Mouse (Mus musculus): ENCODE measurements around the gene Gm10160. TPM values are rescaled to one million over a fixed set of nuclear protein-coding genes. Genes with fewer than 3 reads are reported as not detected.

The Gm10160 gene
- polyA plus RNA-seq, 1 experiment = not detected

- H3K9me3 ChIP-seq (ENCODE audit: control insufficient read depth, low read length) = no peaks in the 10 kb centered on the region
- no peak overlapping the region for H3K4me3 ChIP-seq (replicated peaks)
- no peaks in the 10 kb centered on the region for H3K27me3 ChIP-seq (ENCODE audit: control insufficient read depth)
- peaks cover 39% of the 10 kb centered on the region for H3K4me1 ChIP-seq (ENCODE audit: control insufficient read depth)
- peaks cover 8% of the 10 kb centered on the region for H3K36me3 ChIP-seq (ENCODE audit: control insufficient read depth)
- TF ChIP-seq GATA1 (IDR thresholded peaks at IDR 0.05; ENCODE audit: low read length) = no peak
- TF ChIP-seq TAL1 (IDR thresholded peaks at IDR 0.05; ENCODE audit: low read length) = no peak
These were observed 30.7 kb downstream of the Gm10160 start for GRCm38 (mm10) chr7:81824906-81825305.

- H3K4me1 ChIP-seq (ENCODE audit: control insufficient read depth) = peaks cover 4% of the 10 kb centered on the region
- H3K9me3 ChIP-seq (ENCODE audit: control insufficient read depth, low read length) = no peaks in the 10 kb centered on the region
- H3K36me3 ChIP-seq (ENCODE audit: control insufficient read depth) = peaks cover 41% of the 10 kb centered on the region
- TF ChIP-seq GATA1 (IDR thresholded peaks at IDR 0.05; ENCODE audit: low read length) (no peak), TAL1 (IDR thresholded peaks at IDR 0.05; ENCODE audit: low read length) (no peak)
- H3K4me3 ChIP-seq (replicated peaks) = no peak overlapping the region
- no peaks in the 10 kb centered on the region for H3K27me3 ChIP-seq (ENCODE audit: control insufficient read depth)
These were observed 49.5 kb downstream of the Gm10160 start for GRCm38 (mm10) chr7:81806067-81806466.

Other genes with a start within 250 kb of the Gm10160 start
- gene Homer2, start 148.3 kb downstream of the Gm10160 start, polyA plus RNA-seq (2012) = 0.05 and 0.19 TPM in 2 replicates
- gene Ramac, start 92.9 kb downstream of the Gm10160 start, polyA plus RNA-seq (2012) = 1.7 and 2.3 TPM in 2 replicates
- gene 3110040N11Rik, start 66.3 kb downstream of the Gm10160 start, polyA plus RNA-seq (2012) = 0.50 and 1.6 TPM in 2 replicates
- gene Btbd1, start 26.4 kb downstream of the Gm10160 start, polyA plus RNA-seq (2012) = 0.44 and 0.58 TPM in 2 replicates
- gene Tm6sf1, start 3.2 kb upstream of the Gm10160 start, polyA plus RNA-seq (2012) = 0.06 and 0.25 TPM in 2 replicates
- gene Hdgfl3, start 78.7 kb upstream of the Gm10160 start, polyA plus RNA-seq (2012) = not detected in 2 replicates
- 0.01 TPM in 1 of 2 replicates, not detected in the other for gene Bnc1, start 136.5 kb upstream of the Gm10160 start, polyA plus RNA-seq (2012)

Measured in erythroblast, embryonic 14.5 days (primary cell).